Mouse (Mus musculus) olfactory bulb, adult 2 months (tissue): ENCODE results near the gene Ralbp1. TPM values are rescaled to one million over a fixed set of nuclear protein-coding genes. Genes with fewer than 3 reads are reported as not detected.
A peak's percentile ranks its signal among the peaks of the same experiment; 100 is the strongest.

Experiments
- H3K27ac ChIP-seq: fragments of 200-500 bp; 2 replicates; pipeline ENCODE4 v1.5.1; 2012; ENCODE audit warnings: low read depth, low read length; ENCODE audit not compliant: insufficient read depth
- H3K4me1 ChIP-seq: fragments of 200-500 bp; 2 replicates; pipeline ENCODE4 v1.6.1; 2012; ENCODE audit warnings: low read length; ENCODE audit not compliant: control insufficient read depth, insufficient read depth
- H3K4me3 ChIP-seq: fragments of 200-500 bp; 2 replicates; pipeline ENCODE4 v1.5.1; 2012; ENCODE audit warnings: mild to moderate bottlenecking, low read depth, low read length, moderate library complexity; ENCODE audit not compliant: insufficient read depth
- CTCF ChIP-seq: fragments of 200-500 bp; IDR thresholded peaks from 2 replicates; pipeline ENCODE4 v1.5.1; 2012; ENCODE audit warnings: low read depth, mild to moderate bottlenecking, low read length, moderate library complexity; ENCODE audit not compliant: insufficient read depth
- POLR2A ChIP-seq: fragments of 200-500 bp; IDR thresholded peaks from 2 replicates; pipeline ENCODE4 v1.6.1; 2012; ENCODE audit warnings: mild to moderate bottlenecking, low read depth, low read length, moderate library complexity; ENCODE audit not compliant: insufficient read depth
- WGBS: fragments of 180-500 bp; shearing (Covaris S2); methylation state at CpG from one replicate; pipeline ENCODE4 v1.1.7; 2018; 5-methylcytosine and 5-hydroxymethylcytosine counted together
- polyA plus RNA-seq: library from polyadenylated mRNA; stranded (reverse); fragments of >200 nt; gene quantifications from 2 replicates; pipeline ENCODE4 v1.2.4, GENCODE M21; 2012; ENCODE audit warnings: low replicate concordance; ENCODE audit not compliant: missing spikeins, insufficient read depth, insufficient read length

Gene Ralbp1
- not detected in 2 replicates for polyA plus RNA-seq

- Histone ChIP-seq H3K4me3 (peak within 1 kb of the TSS; percentile 82), H3K27ac (peak within 1 kb of the TSS; percentile 95), H3K4me1 (0 out of 2 replicates have a peak, but pooled peaks cover 2% of the 10 kb centered on the region)
- TF ChIP-seq CTCF, result no peak
- TF ChIP-seq POLR2A, result no peak
- 1% methylated on average over 14 of the region's 14 CpGs for WGBS
Observed at GRCm38 (mm10) chr17:65885697-65886529, at the start of gene Ralbp1. Ralbp1 (minus strand) TSS chr17:65885798.

- Histone ChIP-seq H3K4me3 (no peak overlapping the region), H3K27ac (no peak overlapping the region), H3K4me1 (peaks cover 7% of the 10 kb centered on the region)
- TF ChIP-seq CTCF, result no peak
- no peak for TF ChIP-seq POLR2A
- WGBS, result 92% methylated on average over 2 of the region's 2 CpGs
Observed at GRCm38 (mm10) chr17:65933741-65934140, 48.1 kb upstream of the Ralbp1 start.

- 60% methylated on average over 6 of the region's 6 CpGs for WGBS
- no peak for TF ChIP-seq CTCF
- TF ChIP-seq POLR2A, result no peak
- H3K4me3 ChIP-seq, result no peak overlapping the region
- peaks cover 7% of the 10 kb centered on the region for H3K4me1 ChIP-seq
- no peak overlapping the region for H3K27ac ChIP-seq
Observed at GRCm38 (mm10) chr17:65931525-65931924, 45.9 kb upstream of the Ralbp1 start.

GRCm38 (mm10) chr17:65930960-65931359 is 45.4 kb upstream of the Ralbp1 start:
- no peak overlapping the region for H3K27ac ChIP-seq
- 50% methylated on average over 6 of the region's 6 CpGs for WGBS

GRCm38 (mm10) chr17:65930158-65930826 is 44.7 kb upstream of the Ralbp1 start:
- Histone ChIP-seq H3K4me3 (no peak overlapping the region), H3K27ac (no peak overlapping the region), H3K4me1 (peaks cover 7% of the 10 kb centered on the region)
- 95% methylated on average over 7 of the region's 7 CpGs for WGBS
- no peak for TF ChIP-seq CTCF
- TF ChIP-seq POLR2A, result no peak

More at GRCm38 (mm10) chr17:65930960-65931359, 45.4 kb upstream of the Ralbp1 start:
- Histone ChIP-seq H3K4me1 (peaks cover 7% of the 10 kb centered on the region), H3K4me3 (no peak overlapping the region)
- TF ChIP-seq POLR2A, result no peak
- TF ChIP-seq CTCF, result no peak

GRCm38 (mm10) chr17:65929319-65929978 is 43.9 kb upstream of the Ralbp1 start:
- TF ChIP-seq CTCF (no peak), POLR2A (no peak)
- H3K4me1 ChIP-seq, result peaks cover 7% of the 10 kb centered on the region
- H3K27ac ChIP-seq, result no peak overlapping the region
- H3K4me3 ChIP-seq, result no peak overlapping the region
- 77% methylated on average over 22 of the region's 22 CpGs for WGBS

GRCm38 (mm10) chr17:65927077-65927476 is 41.5 kb upstream of the Ralbp1 start:
- TF ChIP-seq CTCF, result no peak
- no peak for TF ChIP-seq POLR2A
- Histone ChIP-seq H3K27ac (no peak overlapping the region), H3K4me3 (no peak overlapping the region), H3K4me1 (peaks cover 7% of the 10 kb centered on the region)
- WGBS, result 67% methylated on average over 4 of the region's 4 CpGs

- TF ChIP-seq CTCF, result no peak
- TF ChIP-seq POLR2A, result no peak
- no peak overlapping the region for H3K4me3 ChIP-seq
- no peak overlapping the region for H3K27ac ChIP-seq
- no peaks in the 10 kb centered on the region for H3K4me1 ChIP-seq
- WGBS, result 46% methylated on average over 5 of the region's 5 CpGs
Observed at GRCm38 (mm10) chr17:65924218-65924617, 38.6 kb upstream of the Ralbp1 start.
